Mouse (Mus musculus) lung, adult 10 weeks (tissue): ENCODE data around the gene Vipr1. TPM values are rescaled to one million over a fixed set of nuclear protein-coding genes. Genes with fewer than 3 reads are reported as not detected.

ENCODE experiments used
- polyA plus RNA-seq: library from polyadenylated mRNA; stranded (reverse); fragments of 350-450 nt; fragmentation: Illumina TruSeq; extraction: RNeasy Lipid Tissue Mini Kit (QIAGEN cat#74804); gene quantifications from one replicate; pipeline ENCODE4 v1.2.3, GENCODE M21; 2014; ENCODE audit warnings: low read depth, low replicate concordance; ENCODE audit not compliant: insufficient read depth

The Vipr1 gene
- 1.3 TPM for polyA plus RNA-seq

GRCm38 (mm10) chr9:121642401-121643181, at the start of gene Vipr1:
TSS of gene Vipr1 (plus strand) at chr9:121642716.

GRCm38 (mm10) chr9:121642001-121642400, 515 bp upstream of the Vipr1 start, which contains the start of gene Lyzl4:
TSS of gene Lyzl4 (minus strand) at chr9:121642096.

GRCm38 (mm10) chr9:121704646-121705625, 62.4 kb downstream of the Vipr1 start, which contains the start of gene Sec22c:
TSS of gene Sec22c (minus strand) at chr9:121705490.

GRCm38 (mm10) chr9:121709898-121710583, 67.5 kb downstream of the Vipr1 start, which contains the start of gene Ss18l2:
TSS of gene Ss18l2 (plus strand) at chr9:121710329.

GRCm38 (mm10) chr9:121718792-121719318, 76.3 kb downstream of the Vipr1 start, which contains the start of gene Nktr:
TSS of gene Nktr (plus strand) at chr9:121719169.

Other genes starting within 250 kb of the Vipr1 start
- not detected for gene Cck, start 147.0 kb upstream of the Vipr1 start, polyA plus RNA-seq
- gene Lyzl4, start 620 bp upstream of the Vipr1 start, polyA plus RNA-seq = 0.93 TPM
- gene Sec22c, start 62.8 kb downstream of the Vipr1 start, polyA plus RNA-seq = 3.3 TPM
- 55.8 TPM for gene Ss18l2, start 67.6 kb downstream of the Vipr1 start, polyA plus RNA-seq
- 14.5 TPM for gene Nktr, start 76.5 kb downstream of the Vipr1 start, polyA plus RNA-seq
- gene Zfp651, start 116.6 kb downstream of the Vipr1 start, polyA plus RNA-seq = 14.6 TPM
- gene Klhl40, start 134.9 kb downstream of the Vipr1 start, polyA plus RNA-seq = 0.19 TPM
- 2.0 TPM for gene Hhatl, start 149.8 kb downstream of the Vipr1 start, polyA plus RNA-seq
- 2.1 TPM for gene Ccdc13, start 196.7 kb downstream of the Vipr1 start, polyA plus RNA-seq
- gene Higd1a, start 215.6 kb downstream of the Vipr1 start, polyA plus RNA-seq = 78.8 TPM